Mouse (Mus musculus) midbrain, embryonic 11.5 days (tissue): ENCODE data around the gene Epha3. TPM values are rescaled to one million over a fixed set of nuclear protein-coding genes. Genes with fewer than 3 reads are reported as not detected.

Experiments used
- ATAC-seq: fragments of 200-750 bp; cut with Nextera tagmentation; 2 replicates; pipeline ENCODE4 v1.8.0; 2017; ENCODE audit warnings: moderate TSS enrichment, moderate library complexity; ENCODE audit not compliant: low FRiP score
- DNase-seq: peaks from one replicate; pipeline ENCODE4 v3.0.0; 2015; ENCODE audit warnings: low spot score; ENCODE audit errors: missing footprints
- H3K27ac ChIP-seq: fragments of 300-500 bp; sonication (generic); 2 replicates; pipeline ENCODE4 v1.5.1; 2014; ENCODE audit warnings: low read depth, low read length
- H3K27me3 ChIP-seq: fragments of 300-500 bp; sonication (generic); 2 replicates; pipeline ENCODE4 v1.6.1; 2014; ENCODE audit warnings: mild to moderate bottlenecking, low read length, moderate library complexity, mixed read lengths; ENCODE audit not compliant: control insufficient read depth, insufficient read depth
- H3K36me3 ChIP-seq: fragments of 300-500 bp; sonication (generic); 2 replicates; pipeline ENCODE4 v1.6.1; 2014; ENCODE audit warnings: mild to moderate bottlenecking, low read length, moderate library complexity, mixed read lengths; ENCODE audit not compliant: control insufficient read depth, insufficient read depth
- H3K4me1 ChIP-seq: fragments of 300-500 bp; sonication (generic); 2 replicates; pipeline ENCODE4 v1.6.1; 2014; ENCODE audit warnings: low read length; ENCODE audit not compliant: control insufficient read depth, insufficient read depth
- H3K4me2 ChIP-seq: fragments of 300-500 bp; sonication (generic); 2 replicates; pipeline ENCODE4 v1.6.1; 2014; ENCODE audit warnings: mild to moderate bottlenecking, moderate library complexity
- H3K4me3 ChIP-seq: fragments of 300-500 bp; sonication (generic); 2 replicates; pipeline ENCODE4 v1.5.1; 2014; ENCODE audit warnings: low read depth, low read length
- H3K9ac ChIP-seq: fragments of 300-500 bp; sonication (generic); 2 replicates; pipeline ENCODE4 v1.6.1; 2014; ENCODE audit warnings: low read length
- H3K9me3 ChIP-seq: fragments of 300-500 bp; sonication (generic); 2 replicates; pipeline ENCODE4 v1.6.1; 2016; ENCODE audit warnings: low read length; ENCODE audit not compliant: control insufficient read depth
- WGBS: fragments of 180-500 bp; shearing (Covaris S2); extraction: QIAGEN DNeasy Blood & Tissue Kit; methylation state at CpG from one replicate; pipeline ENCODE4 v1.1.7; 2014; 5-methylcytosine and 5-hydroxymethylcytosine counted together
- polyA plus RNA-seq: library from polyadenylated mRNA; unstranded; fragments of >200 nt; fragmentation: Nextera tagmentation; extraction: Ambion mirVana; gene quantifications from 2 replicates; pipeline ENCODE4 v1.2.1, GENCODE M21; 2014

The Epha3 gene
- polyA plus RNA-seq, 1 experiment from 2014 or later: 35.0 TPM

GRCm38 (mm10) chr16:63657743-63658142, 206.2 kb downstream of the Epha3 start:
- Histone ChIP-seq H3K4me1 (peaks cover 2% of the 10 kb centered on the region; the same call in 1 of the 2 replicates), H3K27ac (no peak overlapping the region), H3K4me3 (no peak overlapping the region), H3K36me3 (no peaks in the 10 kb centered on the region), H3K27me3 (no peaks in the 10 kb centered on the region), H3K9me3 (no peaks in the 10 kb centered on the region), H3K9ac (no peak overlapping the region), H3K4me2 (no peak overlapping the region)
- ATAC-seq (no peak), DNase-seq (peak; percentile 14)
- WGBS: 72% methylated on average over 2 of the region's 2 CpGs

DNA sequence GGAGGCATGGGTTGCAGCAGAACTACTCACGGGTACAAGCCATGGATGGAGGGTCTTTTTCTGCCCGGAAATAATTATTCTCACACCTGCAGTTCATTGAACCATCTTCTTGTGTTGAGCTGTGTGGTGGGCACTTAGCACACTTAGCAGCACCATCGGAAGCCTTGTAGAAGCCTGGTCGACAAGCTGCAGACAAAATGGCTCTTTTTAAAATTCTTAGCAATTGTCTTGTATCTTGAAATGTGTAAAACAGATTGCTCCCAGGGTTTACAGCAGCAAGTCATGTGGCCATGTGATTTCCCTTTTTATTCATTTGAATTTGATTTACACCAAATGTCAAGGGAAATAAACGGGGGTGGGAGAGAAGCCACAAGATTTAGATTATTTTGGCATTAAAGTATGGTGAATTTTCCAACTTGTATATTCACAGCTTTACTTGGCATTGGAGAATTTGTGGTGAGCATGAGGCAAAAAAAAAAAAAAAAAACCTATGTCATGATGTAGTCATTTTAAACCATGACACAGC, 210.5 kb downstream of the Epha3 start:
- no peak for ATAC-seq
- no peaks in the 10 kb centered on the region; the same call in 1 of the 2 replicates for H3K4me1 ChIP-seq
- H3K27ac ChIP-seq: no peak overlapping the region
- DNase-seq: peak; percentile 75
- no peak overlapping the region for H3K4me3 ChIP-seq
- no peak overlapping the region for H3K4me2 ChIP-seq
- H3K9ac ChIP-seq: no peak overlapping the region
- H3K36me3 ChIP-seq: no peaks in the 10 kb centered on the region
- no peaks in the 10 kb centered on the region for H3K27me3 ChIP-seq
- WGBS: 92% methylated on average over 5 of the region's 5 CpGs
- no peaks in the 10 kb centered on the region for H3K9me3 ChIP-seq

DNA sequence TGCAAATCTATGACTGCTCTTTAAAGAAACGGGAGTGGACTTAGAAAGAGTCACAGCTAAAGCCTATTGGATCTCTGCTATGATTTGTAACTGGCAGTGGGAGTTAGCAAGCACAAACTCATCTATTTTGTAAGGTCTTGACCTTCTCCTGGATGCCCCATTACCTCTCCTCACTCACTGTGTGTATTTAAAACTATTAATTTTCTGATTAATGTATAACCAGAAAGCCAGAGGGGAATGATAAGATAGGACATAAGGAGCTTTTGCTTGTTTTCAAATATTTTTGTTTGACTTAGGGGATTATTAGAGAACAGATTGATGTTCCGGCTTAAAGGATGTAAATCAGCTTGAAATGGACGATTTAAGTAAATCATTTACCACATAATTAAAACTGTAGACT, 213.2 kb downstream of the Epha3 start:
- no peaks in the 10 kb centered on the region for H3K27me3 ChIP-seq
- no peak for DNase-seq
- H3K4me2 ChIP-seq: no peak overlapping the region
- H3K27ac ChIP-seq: no peak overlapping the region
- H3K4me1 ChIP-seq: no peaks in the 10 kb centered on the region
- no peak overlapping the region for H3K4me3 ChIP-seq
- 83% methylated on average over 3 of the region's 3 CpGs for WGBS
- no peaks in the 10 kb centered on the region for H3K36me3 ChIP-seq
- no peaks in the 10 kb centered on the region for H3K9me3 ChIP-seq
- H3K9ac ChIP-seq: no peak overlapping the region
- ATAC-seq: no peak

DNA sequence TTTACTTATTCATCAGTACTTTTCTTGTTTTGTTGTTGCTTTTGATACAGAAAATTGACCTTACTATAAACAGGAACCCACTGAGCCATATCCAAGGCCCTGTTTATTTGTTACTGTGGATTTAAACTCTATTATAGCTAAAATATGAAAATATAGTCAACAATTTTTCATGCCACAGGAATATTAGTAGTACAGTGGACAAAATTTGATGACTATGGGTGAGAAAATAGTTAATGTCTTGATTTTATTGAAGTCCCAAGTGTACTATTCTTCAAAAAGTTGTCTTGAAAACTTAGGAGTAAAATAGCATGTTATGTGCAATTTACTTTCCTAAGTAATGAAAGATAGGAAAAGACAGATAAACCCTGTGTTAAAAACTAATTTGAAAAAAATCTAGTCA, 217.4 kb downstream of the Epha3 start:
- H3K36me3 ChIP-seq: no peaks in the 10 kb centered on the region
- DNase-seq (no peak), ATAC-seq (no peak)
- no peak overlapping the region for H3K4me2 ChIP-seq
- H3K27ac ChIP-seq: no peak overlapping the region
- no peaks in the 10 kb centered on the region for H3K27me3 ChIP-seq
- H3K4me1 ChIP-seq: no peaks in the 10 kb centered on the region
- no peaks in the 10 kb centered on the region for H3K9me3 ChIP-seq
- H3K4me3 ChIP-seq: no peak overlapping the region
- no peak overlapping the region for H3K9ac ChIP-seq

GRCm38 (mm10) chr16:63642641-63643040, 221.3 kb downstream of the Epha3 start:
- Histone ChIP-seq H3K27me3 (no peaks in the 10 kb centered on the region), H3K27ac (no peak overlapping the region), H3K9ac (no peak overlapping the region), H3K4me1 (peaks cover 6% of the 10 kb centered on the region; the same call in 1 of the 2 replicates), H3K36me3 (no peaks in the 10 kb centered on the region), H3K9me3 (no peaks in the 10 kb centered on the region), H3K4me3 (no peak overlapping the region), H3K4me2 (no peak overlapping the region)
- no peak for ATAC-seq
- 79% methylated on average over 2 of the region's 2 CpGs for WGBS
- no peak for DNase-seq

DNA sequence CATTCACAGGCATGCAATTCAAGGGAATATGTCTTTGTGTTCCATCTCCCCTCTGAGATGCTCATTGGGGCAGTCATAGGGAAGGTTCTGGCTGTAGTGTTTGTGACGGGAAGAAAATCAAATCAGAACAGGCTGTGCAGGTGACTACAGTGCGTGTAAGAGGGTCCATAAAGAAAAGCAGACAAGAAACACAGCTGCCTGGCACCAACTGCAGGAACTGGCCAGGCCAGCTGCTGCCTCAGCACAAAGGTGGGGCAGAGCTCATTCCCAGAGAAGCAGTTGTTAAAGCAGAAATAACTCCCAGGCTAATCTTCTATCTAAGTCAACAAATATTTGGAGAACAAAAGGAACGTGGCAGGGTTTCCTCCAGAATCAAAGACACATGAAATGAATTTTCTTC, 222.4 kb downstream of the Epha3 start:
- no peak for ATAC-seq

DNA sequence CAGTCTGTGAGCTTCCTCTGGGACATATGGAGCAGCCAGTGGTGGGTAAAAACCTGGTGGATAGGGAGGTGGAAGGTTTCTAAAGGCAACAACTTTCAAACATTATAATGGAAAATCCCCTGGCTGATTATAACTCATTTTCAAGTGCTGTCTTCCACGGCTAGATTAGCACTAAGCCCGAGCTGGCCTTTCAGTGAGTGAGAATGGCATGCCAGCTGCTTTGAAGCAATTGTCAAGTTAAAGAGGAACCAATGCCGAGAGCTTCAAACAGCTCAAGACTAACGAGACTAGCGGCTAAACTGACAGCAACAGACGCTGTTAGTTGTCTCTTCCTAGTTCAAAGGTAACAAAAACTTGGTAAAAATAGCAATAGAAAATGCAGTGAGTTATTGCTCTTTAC, 225.3 kb downstream of the Epha3 start:
- 27% methylated on average over 6 of the region's 6 CpGs for WGBS
- 0 out of 2 replicates have a peak, but pooled peaks have one; percentile 38 for ATAC-seq

More for the DNA sequence above, 222.4 kb downstream of the Epha3 start:
- Histone ChIP-seq H3K27me3 (no peaks in the 10 kb centered on the region), H3K4me3 (no peak overlapping the region), H3K36me3 (no peaks in the 10 kb centered on the region), H3K9ac (no peak overlapping the region), H3K4me2 (no peak overlapping the region), H3K4me1 (peaks cover 6% of the 10 kb centered on the region; the same call in 1 of the 2 replicates), H3K27ac (no peak overlapping the region), H3K9me3 (no peaks in the 10 kb centered on the region)
- WGBS: 70% methylated on average over 3 of the region's 3 CpGs
- DNase-seq: no peak

GRCm38 (mm10) chr16:63633748-63634166, 230.2 kb downstream of the Epha3 start:
- Histone ChIP-seq H3K9ac (no peak overlapping the region), H3K4me1 (peaks cover 3% of the 10 kb centered on the region; the same call in 1 of the 2 replicates), H3K4me2 (no peak overlapping the region), H3K27ac (no peak overlapping the region), H3K27me3 (no peaks in the 10 kb centered on the region), H3K4me3 (no peak overlapping the region), H3K36me3 (no peaks in the 10 kb centered on the region), H3K9me3 (no peaks in the 10 kb centered on the region)
- ATAC-seq (no peak), DNase-seq (no peak)
- 88% methylated on average over 5 of the region's 5 CpGs for WGBS

More for the DNA sequence above, 225.3 kb downstream of the Epha3 start:
- no peak overlapping the region for H3K4me2 ChIP-seq
- no peak overlapping the region for H3K9ac ChIP-seq
- DNase-seq: peak; percentile 83
- no peaks in the 10 kb centered on the region for H3K9me3 ChIP-seq
- no peak overlapping the region for H3K4me3 ChIP-seq
- no peaks in the 10 kb centered on the region for H3K36me3 ChIP-seq
- H3K4me1 ChIP-seq: peaks cover 6% of the 10 kb centered on the region; the same call in 1 of the 2 replicates
- H3K27ac ChIP-seq: no peak overlapping the region
- H3K27me3 ChIP-seq: no peaks in the 10 kb centered on the region

- Histone ChIP-seq H3K9me3 (no peaks in the 10 kb centered on the region), H3K4me2 (no peak overlapping the region), H3K4me3 (no peak overlapping the region), H3K36me3 (no peaks in the 10 kb centered on the region), H3K27me3 (no peaks in the 10 kb centered on the region), H3K4me1 (no peaks in the 10 kb centered on the region), H3K27ac (no peak overlapping the region), H3K9ac (no peak overlapping the region)
- ATAC-seq: no peak
- no peak for DNase-seq
Observed at GRCm38 (mm10) chr16:63625229-63625628, 238.7 kb downstream of the Epha3 start.
